Mouse (Mus musculus) liver, embryonic 13.5 days (tissue): ENCODE data around the gene Sar1b. TPM values are rescaled to one million over a fixed set of nuclear protein-coding genes. Genes with fewer than 3 reads are reported as not detected.

ENCODE experiments used
- ATAC-seq: fragments of 200-750 bp; cut with Nextera tagmentation; 2 replicates; pipeline ENCODE4 v1.8.0; 2017; ENCODE audit warnings: low read depth, mild to moderate bottlenecking, moderate number of reproducible peaks, moderate library complexity
- DNase-seq: peaks from one replicate; pipeline ENCODE4 v3.0.0; 2022
- H3K27ac ChIP-seq: fragments of 300-500 bp; sonication (generic); 2 replicates; pipeline ENCODE4 v1.5.1; 2015; ENCODE audit warnings: moderate library complexity, mild to moderate bottlenecking, inconsistent platforms
- H3K27me3 ChIP-seq: fragments of 300-500 bp; sonication (generic); 2 replicates; pipeline ENCODE4 v1.6.1; 2015; ENCODE audit warnings: mild to moderate bottlenecking, inconsistent platforms
- H3K36me3 ChIP-seq: fragments of 300-500 bp; sonication (generic); 2 replicates; pipeline ENCODE4 v1.6.1; 2015; ENCODE audit warnings: mild to moderate bottlenecking, inconsistent platforms
- H3K4me1 ChIP-seq: fragments of 300-500 bp; sonication (generic); replicated peaks from 2 replicates; pipeline ENCODE4 v1.6.1; 2015; ENCODE audit warnings: inconsistent platforms
- H3K4me2 ChIP-seq: fragments of 300-500 bp; sonication (generic); 2 replicates; pipeline ENCODE4 v1.6.1; 2015; ENCODE audit warnings: inconsistent platforms, mild to moderate bottlenecking, moderate library complexity
- H3K4me3 ChIP-seq: fragments of 300-500 bp; sonication (generic); replicated peaks from 2 replicates; pipeline ENCODE4 v1.5.1; 2015; ENCODE audit warnings: mild to moderate bottlenecking, inconsistent platforms
- H3K9ac ChIP-seq: fragments of 300-500 bp; sonication (generic); 2 replicates; pipeline ENCODE4 v1.6.1; 2015; ENCODE audit warnings: mild to moderate bottlenecking, inconsistent platforms
- H3K9me3 ChIP-seq: fragments of 300-500 bp; sonication (generic); replicated peaks from 2 replicates; pipeline ENCODE4 v1.6.1; 2016; ENCODE audit warnings: inconsistent platforms
- WGBS: fragments of 180-500 bp; shearing (Covaris S2); methylation state at CpG from one replicate; pipeline ENCODE4 v1.1.7; 2015; ENCODE audit not compliant: insufficient replicate concordance; 5-methylcytosine and 5-hydroxymethylcytosine counted together
- polyA plus RNA-seq: library from polyadenylated mRNA; unstranded; fragments of >200 nt; fragmentation: Nextera tagmentation; extraction: Ambion mirVana; gene quantifications from 2 replicates; pipeline ENCODE4 v1.2.1, GENCODE M21; 2015

The Sar1b gene
- polyA plus RNA-seq, 1 experiment from 2014 or later = 90.3 TPM

DNA sequence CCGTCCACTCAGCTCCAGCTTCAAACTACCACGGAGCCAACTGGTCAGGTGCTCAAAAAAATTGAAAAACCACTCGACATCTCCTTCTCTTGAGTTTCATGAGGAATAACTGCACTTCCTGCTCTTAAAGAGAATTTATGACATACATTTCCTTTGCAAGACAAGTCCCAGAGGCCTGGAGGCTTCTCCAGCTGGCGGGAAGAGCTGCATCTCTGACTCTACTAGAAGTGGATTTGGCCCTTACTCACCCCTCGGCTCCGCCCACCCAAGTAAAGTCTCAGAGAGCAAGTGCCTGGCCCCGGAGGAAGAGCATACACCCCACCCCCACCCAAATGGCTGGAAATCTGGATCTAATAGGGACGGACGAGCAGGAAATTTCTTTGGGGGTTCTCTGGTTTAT, 77.7 kb downstream of the Sar1b start:
- Histone ChIP-seq H3K9ac (peak overlapping the region; percentile 68), H3K27ac (peak overlapping the region; percentile 95), H3K9me3 (no peaks in the 10 kb centered on the region), H3K36me3 (no peaks in the 10 kb centered on the region), H3K27me3 (no peaks in the 10 kb centered on the region), H3K4me2 (peak overlapping the region; percentile 69), H3K4me1 (peaks cover 66% of the 10 kb centered on the region), H3K4me3 (peak overlapping the region; percentile 39)
- ATAC-seq = peak; percentile 41; the same call in 1 of the 2 replicates
- DNase-seq = no peak
- 46% methylated on average over 9 of the region's 9 CpGs for WGBS

Other genes with a start within 250 kb of the Sar1b start
- gene Phykpl, start 178.9 kb upstream of the Sar1b start, polyA plus RNA-seq = 14.4 and 15.0 TPM in 2 replicates
- gene Hnrnpab, start 156.8 kb upstream of the Sar1b start, polyA plus RNA-seq = 250 and 275 TPM in 2 replicates
- 186 and 203 TPM in 2 replicates for gene Nhp2, start 144.0 kb upstream of the Sar1b start, polyA plus RNA-seq
- gene Rmnd5b, start 127.8 kb upstream of the Sar1b start, polyA plus RNA-seq = 24.9 and 25.1 TPM in 2 replicates
- gene N4bp3, start 112.8 kb upstream of the Sar1b start, polyA plus RNA-seq = 3.1 and 3.2 TPM in 2 replicates
- gene D930048N14Rik, start 112.7 kb upstream of the Sar1b start, polyA plus RNA-seq = 0.29 and 0.49 TPM in 2 replicates
- 45.2 and 50.6 TPM in 2 replicates for gene 0610009B22Rik, start 74.8 kb upstream of the Sar1b start, polyA plus RNA-seq
- gene Sec24a, start 53 bp upstream of the Sar1b start, polyA plus RNA-seq = 5.8 and 8.4 TPM in 2 replicates
- gene Jade2, start 94.0 kb downstream of the Sar1b start, polyA plus RNA-seq = 0.55 and 0.61 TPM in 2 replicates
- gene Cdkn2aipnl, start 204.0 kb downstream of the Sar1b start, polyA plus RNA-seq = 60.1 and 67.3 TPM in 2 replicates
- gene Ube2b, start 237.1 kb downstream of the Sar1b start, polyA plus RNA-seq = 135 and 142 TPM in 2 replicates
- gene Cdkl3, start 240.5 kb downstream of the Sar1b start, polyA plus RNA-seq = 1.7 TPM in 2 replicates